Mouse (Mus musculus) bone marrow, adult 2 months (tissue): ENCODE measurements around the gene Itsn1.

ENCODE experiments used
- CTCF ChIP-seq: fragments of 200-500 bp; IDR thresholded peaks from 2 replicates; pipeline ENCODE4 v1.5.1; 2011; ENCODE audit warnings: low read length, control low read depth; ENCODE audit not compliant: control insufficient read depth, insufficient read depth
- POLR2A ChIP-seq: fragments of 200-500 bp; IDR thresholded peaks from 2 replicates; pipeline ENCODE4 v1.6.1; 2011; ENCODE audit warnings: low read depth, mild to moderate bottlenecking, control low read depth, low read length, borderline replicate concordance; ENCODE audit not compliant: control insufficient read depth

GRCm38 (mm10) chr16:91820299-91820698, 91.2 kb downstream of the Itsn1 start:
- TF ChIP-seq POLR2A, result no peak
- TF ChIP-seq CTCF, result no peak
